Mouse (Mus musculus): ENCODE results near the gene Mfsd4b5. TPM values are rescaled to one million over a fixed set of nuclear protein-coding genes. Genes with fewer than 3 reads are reported as not detected.

The Mfsd4b5 gene
- polyA plus RNA-seq (2011; ENCODE audit: insufficient read depth, insufficient read length, low read depth, missing spikeins): not detected in 2 replicates

- Histone ChIP-seq H3K9me3 (replicated peaks; ENCODE audit: control insufficient read depth, insufficient read depth, low read length, poor library complexity, severe bottlenecking) (0 out of 2 replicates have a peak, but pooled peaks cover 3% of the 10 kb centered on the region), H3K4me3 (ENCODE audit: low read depth, low read length) (no peak within 1 kb of the TSS), H3K36me3 (ENCODE audit: control insufficient read depth, insufficient read depth, low read length, poor library complexity, severe bottlenecking) (no peaks in the 10 kb centered on the region), H3K9ac (ENCODE audit: low read depth, poor library complexity, severe bottlenecking) (no peak within 1 kb of the TSS), H3K4me1 (ENCODE audit: control insufficient read depth, insufficient read depth, low read length) (no peaks in the 10 kb centered on the region), H3K27me3 (ENCODE audit: control insufficient read depth, insufficient read depth, low read length, poor library complexity, severe bottlenecking) (no peaks in the 10 kb centered on the region), H3K27ac (ENCODE audit: insufficient read depth, low read length) (no peak within 1 kb of the TSS)
- TF ChIP-seq CTCF (IDR thresholded peaks at IDR 0.05; ENCODE audit: low read depth, low read length) (no peak), POLR2A (IDR thresholded peaks at IDR 0.05; ENCODE audit: insufficient read depth, low read length) (no peak), EP300 (IDR thresholded peaks at IDR 0.05; ENCODE audit: insufficient read depth, low read depth, low read length) (no peak)
These were observed at the start of gene Mfsd4b5 for GRCm38 (mm10) chr10:39986466-39986865. TSS of gene Mfsd4b5 (minus strand) at chr10:39986646.

DNA sequence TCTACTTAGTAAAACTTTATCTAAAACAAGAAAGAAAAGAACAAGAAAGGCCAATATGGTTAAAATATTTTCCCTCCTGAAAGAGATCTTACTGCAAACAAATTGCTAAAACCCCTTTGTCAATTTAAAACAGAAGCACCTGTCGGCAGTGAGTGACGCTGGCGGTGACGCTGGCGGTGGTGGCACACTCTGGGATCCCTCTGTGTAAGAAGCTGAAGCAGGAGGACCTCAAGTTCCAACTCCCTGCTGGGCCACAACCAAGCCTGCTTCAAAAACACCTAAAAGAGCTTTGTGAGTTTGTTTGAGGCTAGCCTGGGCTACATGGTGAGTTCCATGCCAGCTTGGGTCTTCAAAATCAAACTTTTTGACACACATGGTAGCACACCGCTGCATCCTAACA is 48.5 kb upstream of the Mfsd4b5 start:
- Histone ChIP-seq H3K27ac (ENCODE audit: insufficient read depth, low read length) (no peak overlapping the region), H3K9ac (ENCODE audit: low read depth, poor library complexity, severe bottlenecking) (no peak overlapping the region), H3K9me3 (replicated peaks; ENCODE audit: control insufficient read depth, insufficient read depth, low read length, poor library complexity, severe bottlenecking) (no peaks in the 10 kb centered on the region), H3K4me1 (ENCODE audit: control insufficient read depth, insufficient read depth, low read length) (no peaks in the 10 kb centered on the region), H3K36me3 (ENCODE audit: control insufficient read depth, insufficient read depth, low read length, poor library complexity, severe bottlenecking) (no peaks in the 10 kb centered on the region), H3K4me3 (ENCODE audit: low read depth, low read length) (no peak overlapping the region), H3K27me3 (ENCODE audit: control insufficient read depth, insufficient read depth, low read length, poor library complexity, severe bottlenecking) (no peaks in the 10 kb centered on the region)
- no peak for TF ChIP-seq POLR2A (IDR thresholded peaks at IDR 0.05; ENCODE audit: insufficient read depth, low read length)
- TF ChIP-seq EP300 (IDR thresholded peaks at IDR 0.05; ENCODE audit: insufficient read depth, low read depth, low read length): no peak
- TF ChIP-seq CTCF (IDR thresholded peaks at IDR 0.05; ENCODE audit: low read depth, low read length): no peak

DNA sequence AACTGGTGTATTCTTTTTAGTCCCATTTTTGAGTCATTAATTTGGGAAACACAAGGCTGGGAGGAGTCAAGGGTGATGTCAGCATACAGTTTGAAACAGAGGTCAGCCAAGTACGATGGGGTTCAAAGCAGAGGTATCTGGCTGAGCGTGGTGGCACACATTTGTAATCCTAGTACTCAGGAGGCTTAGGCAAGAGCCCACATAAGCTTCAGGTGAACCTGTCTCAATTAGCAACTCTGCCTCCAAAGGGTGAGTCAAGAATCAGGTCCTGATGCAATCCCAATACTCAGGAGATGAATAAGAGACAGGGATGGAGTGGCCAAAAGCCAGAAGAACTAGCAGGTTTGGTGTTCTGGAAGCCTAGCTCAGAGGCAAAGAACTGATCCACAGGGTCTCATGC is 46.5 kb upstream of the Mfsd4b5 start:
- no peak overlapping the region for H3K27ac ChIP-seq (ENCODE audit: insufficient read depth, low read length)
- no peaks in the 10 kb centered on the region; the same call in 1 of the 2 replicates for H3K27me3 ChIP-seq (ENCODE audit: control insufficient read depth, insufficient read depth, low read length, poor library complexity, severe bottlenecking)
- no peaks in the 10 kb centered on the region for H3K36me3 ChIP-seq (ENCODE audit: control insufficient read depth, insufficient read depth, low read length, poor library complexity, severe bottlenecking)
- H3K9me3 ChIP-seq (replicated peaks; ENCODE audit: control insufficient read depth, insufficient read depth, low read length, poor library complexity, severe bottlenecking): no peaks in the 10 kb centered on the region
- H3K4me1 ChIP-seq (ENCODE audit: control insufficient read depth, insufficient read depth, low read length): no peaks in the 10 kb centered on the region
- TF ChIP-seq EP300 (IDR thresholded peaks at IDR 0.05; ENCODE audit: insufficient read depth, low read depth, low read length) (no peak), POLR2A (IDR thresholded peaks at IDR 0.05; ENCODE audit: insufficient read depth, low read length) (no peak), CTCF (IDR thresholded peaks at IDR 0.05; ENCODE audit: low read depth, low read length) (no peak)
- no peak overlapping the region for H3K9ac ChIP-seq (ENCODE audit: low read depth, poor library complexity, severe bottlenecking)
- H3K4me3 ChIP-seq (ENCODE audit: low read depth, low read length): no peak overlapping the region

GRCm38 (mm10) chr10:40030716-40031115 is 44.3 kb upstream of the Mfsd4b5 start:
- H3K36me3 ChIP-seq (ENCODE audit: control insufficient read depth, insufficient read depth, low read length, poor library complexity, severe bottlenecking): no peaks in the 10 kb centered on the region
- no peaks in the 10 kb centered on the region; the same call in 1 of the 2 replicates for H3K27me3 ChIP-seq (ENCODE audit: control insufficient read depth, insufficient read depth, low read length, poor library complexity, severe bottlenecking)
- H3K4me1 ChIP-seq (ENCODE audit: control insufficient read depth, insufficient read depth, low read length): no peaks in the 10 kb centered on the region
- no peak overlapping the region for H3K4me3 ChIP-seq (ENCODE audit: low read depth, low read length)
- peaks cover 4% of the 10 kb centered on the region for H3K9me3 ChIP-seq (replicated peaks; ENCODE audit: control insufficient read depth, insufficient read depth, low read length, poor library complexity, severe bottlenecking)
- H3K27ac ChIP-seq (ENCODE audit: insufficient read depth, low read length): no peak overlapping the region
- H3K9ac ChIP-seq (ENCODE audit: low read depth, poor library complexity, severe bottlenecking): no peak overlapping the region
- TF ChIP-seq EP300 (IDR thresholded peaks at IDR 0.05; ENCODE audit: insufficient read depth, low read depth, low read length) (no peak), POLR2A (IDR thresholded peaks at IDR 0.05; ENCODE audit: insufficient read depth, low read length) (no peak), CTCF (IDR thresholded peaks at IDR 0.05; ENCODE audit: low read depth, low read length) (no peak)

GRCm38 (mm10) chr10:40029610-40030009 is 43.2 kb upstream of the Mfsd4b5 start:
- no peak for TF ChIP-seq CTCF (IDR thresholded peaks at IDR 0.05; ENCODE audit: low read depth, low read length)
- TF ChIP-seq POLR2A (IDR thresholded peaks at IDR 0.05; ENCODE audit: insufficient read depth, low read length): no peak
- no peak for TF ChIP-seq EP300 (IDR thresholded peaks at IDR 0.05; ENCODE audit: insufficient read depth, low read depth, low read length)
- Histone ChIP-seq H3K9ac (ENCODE audit: low read depth, poor library complexity, severe bottlenecking) (no peak overlapping the region), H3K9me3 (replicated peaks; ENCODE audit: control insufficient read depth, insufficient read depth, low read length, poor library complexity, severe bottlenecking) (peaks cover 4% of the 10 kb centered on the region), H3K4me1 (ENCODE audit: control insufficient read depth, insufficient read depth, low read length) (no peaks in the 10 kb centered on the region), H3K27ac (ENCODE audit: insufficient read depth, low read length) (no peak overlapping the region), H3K4me3 (ENCODE audit: low read depth, low read length) (no peak overlapping the region), H3K36me3 (ENCODE audit: control insufficient read depth, insufficient read depth, low read length, poor library complexity, severe bottlenecking) (no peaks in the 10 kb centered on the region), H3K27me3 (ENCODE audit: control insufficient read depth, insufficient read depth, low read length, poor library complexity, severe bottlenecking) (no peaks in the 10 kb centered on the region; the same call in 1 of the 2 replicates)

- no peaks in the 10 kb centered on the region; the same call in 1 of the 2 replicates for H3K27me3 ChIP-seq (ENCODE audit: control insufficient read depth, insufficient read depth, low read length, poor library complexity, severe bottlenecking)
- no peaks in the 10 kb centered on the region for H3K4me1 ChIP-seq (ENCODE audit: control insufficient read depth, insufficient read depth, low read length)
- no peaks in the 10 kb centered on the region for H3K36me3 ChIP-seq (ENCODE audit: control insufficient read depth, insufficient read depth, low read length, poor library complexity, severe bottlenecking)
- no peak overlapping the region for H3K4me3 ChIP-seq (ENCODE audit: low read depth, low read length)
- H3K9ac ChIP-seq (ENCODE audit: low read depth, poor library complexity, severe bottlenecking): no peak overlapping the region
- H3K9me3 ChIP-seq (replicated peaks; ENCODE audit: control insufficient read depth, insufficient read depth, low read length, poor library complexity, severe bottlenecking): peaks cover 4% of the 10 kb centered on the region
- TF ChIP-seq EP300 (IDR thresholded peaks at IDR 0.05; ENCODE audit: insufficient read depth, low read depth, low read length) (no peak), POLR2A (IDR thresholded peaks at IDR 0.05; ENCODE audit: insufficient read depth, low read length) (no peak), CTCF (IDR thresholded peaks at IDR 0.05; ENCODE audit: low read depth, low read length) (no peak)
- H3K27ac ChIP-seq (ENCODE audit: insufficient read depth, low read length): no peak overlapping the region
These were observed 41.6 kb upstream of the Mfsd4b5 start for GRCm38 (mm10) chr10:40028091-40028490.
